Mouse (Mus musculus) gastrocnemius, postnatal 4 days (tissue): ENCODE measurements around the gene Als2cr12. TPM values are rescaled to one million over a fixed set of nuclear protein-coding genes. Genes with fewer than 3 reads are reported as not detected.
"Not testable (repeated sequence)": the region's sequence is repeated elsewhere in the genome, so short reads cannot be mapped to it uniquely, and the experiment has no call there.

Experiments used
- DNase-seq, 2 experiments: peaks; one replicate each; pipeline ENCODE4 v3.0.0; 2021 to 2022; ENCODE audit warnings: low spot score in 2 of 2, mixed read lengths in 2 of 2
- total RNA-seq, 2 experiments: library from RNA; stranded (reverse); gene quantifications; 2 replicates each; pipeline ENCODE4 v1.2.3; 2021

Als2cr12 gene
- total RNA-seq, 2 experiments from 2014 or later: 0.36 TPM; not detected in 1

DNA sequence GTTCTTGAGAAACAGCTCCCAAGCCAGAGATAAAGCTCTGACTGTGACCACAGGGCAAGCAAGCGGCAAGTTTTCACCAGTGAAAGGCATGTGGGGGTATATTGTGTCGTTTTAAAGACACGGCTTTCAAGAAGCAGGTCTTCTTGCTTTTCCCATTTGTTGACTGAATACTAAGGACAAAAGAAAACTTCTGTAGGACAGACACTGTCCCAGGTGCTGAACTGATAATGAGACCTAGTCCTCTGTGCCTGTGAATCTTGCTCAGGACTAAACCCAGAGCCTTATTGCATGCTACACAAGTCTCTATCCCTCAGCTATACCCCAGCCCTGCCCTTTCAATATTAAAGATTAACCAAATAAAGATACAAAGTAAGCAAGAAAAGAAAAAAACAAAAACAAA lies 79.6 kb downstream of the Als2cr12 start:
- no peak for DNase-seq

DNA sequence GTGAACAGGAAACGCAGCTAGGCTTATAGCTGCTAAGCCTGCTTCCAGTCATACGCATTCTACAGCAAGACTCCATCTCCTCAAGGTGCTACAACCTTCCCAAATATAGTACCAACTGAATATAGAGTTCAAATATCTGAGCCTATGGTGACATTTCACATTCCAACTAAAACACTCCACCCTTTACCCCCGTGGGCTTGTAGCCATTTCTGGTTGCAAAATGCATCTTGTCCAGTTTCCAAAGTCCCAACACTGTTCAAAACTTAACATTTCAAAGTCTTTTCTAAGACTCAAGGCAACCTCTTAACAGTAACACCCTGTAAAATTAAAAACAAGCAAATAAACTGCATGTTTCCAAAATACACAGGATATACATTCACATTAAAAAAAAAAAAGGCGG lies 80.6 kb downstream of the Als2cr12 start:
- DNase-seq: no peak

DNA sequence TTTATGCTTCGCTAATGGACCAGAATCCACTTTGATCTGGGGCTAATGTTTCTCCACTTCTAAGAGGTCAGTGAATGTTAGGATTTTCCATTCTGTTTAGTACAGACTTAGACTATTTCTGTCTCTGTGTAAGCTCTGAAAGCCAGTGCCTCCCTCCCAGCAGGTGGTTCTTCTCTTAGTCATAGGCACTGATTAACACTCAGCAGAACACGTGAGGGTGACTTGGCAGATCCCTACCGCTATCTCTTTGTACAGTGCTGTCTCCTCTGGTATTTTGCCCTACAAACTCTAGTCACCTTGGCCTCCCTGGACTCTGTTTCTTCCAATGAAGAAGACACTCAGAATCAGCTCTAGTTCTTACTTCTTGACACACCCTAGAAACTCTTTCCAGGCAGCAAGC lies 81.4 kb downstream of the Als2cr12 start:
- DNase-seq: no peak

DNA sequence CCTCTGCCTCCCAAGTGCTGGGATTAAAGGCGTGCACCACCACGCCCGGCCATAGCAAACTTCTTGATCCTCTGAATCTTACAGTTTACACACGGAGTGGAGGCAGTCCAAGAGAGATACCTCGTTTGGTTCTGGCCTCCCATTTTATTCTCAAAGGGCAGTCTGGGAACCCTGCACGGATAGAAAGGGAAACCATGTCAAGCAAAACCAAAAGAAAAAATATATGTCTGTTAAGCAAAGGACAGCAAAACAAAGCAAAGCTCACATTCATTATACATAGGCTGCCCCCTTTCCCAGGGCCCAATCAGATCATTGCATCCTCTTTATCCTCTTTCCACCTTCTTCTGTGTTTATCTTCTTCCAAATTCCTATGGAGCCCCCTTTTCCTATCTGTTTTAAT lies 82.0 kb downstream of the Als2cr12 start:
- peak; percentile 35 to 41 for DNase-seq

DNA sequence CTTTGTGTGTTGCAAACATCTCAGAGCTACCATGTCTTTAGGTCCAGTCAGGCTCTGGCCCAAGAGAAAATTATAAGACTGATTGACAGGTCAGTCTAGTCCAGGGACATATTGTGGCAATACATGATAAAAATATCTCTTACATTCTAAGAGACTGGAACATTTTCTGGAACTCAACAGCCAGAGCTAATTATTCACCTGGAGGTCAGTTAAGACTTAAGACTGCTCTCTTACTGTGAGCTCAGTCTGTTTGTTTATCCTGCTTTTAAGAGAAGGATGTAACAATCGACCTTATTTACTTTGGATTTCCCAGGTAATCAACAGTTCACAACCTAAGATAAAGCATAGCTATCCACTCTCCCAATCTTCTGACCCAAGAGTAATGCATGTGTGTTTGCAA lies 85.2 kb downstream of the Als2cr12 start:
- DNase-seq: no peak

DNA sequence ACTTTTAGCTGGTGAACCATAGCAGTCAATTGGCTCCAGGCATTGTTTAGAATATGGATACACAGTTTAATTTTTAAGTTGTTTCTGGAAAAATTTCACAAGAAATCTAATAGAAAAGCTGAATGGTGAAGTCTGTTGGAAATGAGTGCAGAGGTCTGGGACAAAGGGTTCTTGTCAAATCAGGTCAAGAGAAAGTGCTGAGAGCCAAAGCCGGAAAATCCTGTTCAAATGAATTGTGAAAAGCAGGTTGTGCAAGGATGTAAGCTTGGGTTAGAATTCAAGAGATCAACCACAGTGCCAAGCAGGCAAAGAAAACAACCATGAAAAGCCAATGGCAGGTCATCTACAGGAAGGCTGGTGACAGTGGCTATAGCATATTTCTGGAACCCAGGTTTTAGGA lies 85.6 kb downstream of the Als2cr12 start:
- no peak for DNase-seq

DNA sequence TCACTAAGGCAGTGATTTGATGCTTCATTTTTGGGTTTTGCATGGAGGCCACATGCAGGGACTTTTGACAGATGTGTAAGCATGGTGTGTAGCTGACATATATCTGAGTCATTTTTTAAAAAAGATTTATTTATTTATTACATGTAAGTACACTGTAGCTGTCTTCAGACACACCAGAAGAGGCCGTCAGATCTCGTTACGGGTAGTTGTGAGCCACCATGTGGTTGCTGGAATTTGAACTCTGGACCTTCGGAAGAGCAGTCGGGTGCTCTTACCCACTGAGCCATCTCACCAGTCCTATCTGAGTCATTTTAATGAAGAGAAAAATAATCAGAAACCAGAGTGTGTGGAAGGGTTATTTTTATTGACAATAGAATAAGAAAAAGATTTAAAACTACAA lies 86.2 kb downstream of the Als2cr12 start:
- DNase-seq: not testable (repeated sequence)

DNA sequence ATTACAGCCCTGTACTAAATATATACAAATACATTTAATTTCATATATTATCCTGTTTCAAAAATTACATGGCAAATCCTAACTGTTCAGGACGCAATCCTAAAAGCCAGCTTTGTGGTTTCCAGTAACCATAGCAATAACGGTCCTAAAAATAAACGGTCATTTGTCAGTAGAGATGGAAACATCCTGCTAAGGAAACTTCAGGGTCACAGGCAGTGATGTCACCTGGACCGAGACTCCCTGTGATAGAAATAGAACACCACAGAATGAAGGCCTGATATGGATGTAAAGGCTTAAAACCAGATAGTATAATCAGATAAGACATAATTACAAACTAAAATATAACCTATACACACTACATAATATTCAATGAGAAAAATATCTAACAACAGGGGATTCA lies 92.1 kb downstream of the Als2cr12 start:
- DNase-seq: no peak

DNA sequence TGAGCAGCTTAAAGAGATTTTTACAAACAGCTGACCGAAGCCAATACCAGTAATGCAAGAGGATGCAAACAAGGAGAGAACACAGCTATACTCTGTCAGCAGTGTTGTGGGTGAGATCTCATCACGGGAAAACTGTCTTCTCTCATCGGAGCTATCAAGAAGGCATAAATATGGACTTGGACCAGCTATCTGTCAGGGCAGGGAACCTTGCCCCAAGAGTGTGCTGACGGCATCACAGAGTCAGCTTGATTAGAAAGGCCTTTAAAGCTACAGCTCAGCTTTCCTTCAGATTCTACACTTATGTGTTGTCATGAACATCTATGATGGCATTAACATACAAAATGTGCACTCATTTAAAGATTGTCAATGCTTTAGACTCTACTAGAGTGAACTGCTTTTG lies 93.1 kb downstream of the Als2cr12 start:
- DNase-seq: no peak

Other genes starting within 250 kb of the Als2cr12 start
- 10 to 100 TPM; 18.1 to 21.1 TPM for gene Orc2, start 190.9 kb downstream of the Als2cr12 start, total RNA-seq
- gene Fam126b, start 109.7 kb downstream of the Als2cr12 start, total RNA-seq: 10 to 100 TPM in 1 of 2 experiments, 1 to 10 TPM in 1; 8.6 to 10.4 TPM
- gene Ndufb3, start 109.6 kb downstream of the Als2cr12 start, total RNA-seq: 100 to 1,000 TPM; 114 to 124 TPM
- gene Cflar, start 15.5 kb upstream of the Als2cr12 start, total RNA-seq: 10 to 100 TPM; 49.6 to 54.3 TPM
- 10 to 100 TPM; 14.2 to 16.2 TPM for gene Casp8, start 99.4 kb upstream of the Als2cr12 start, total RNA-seq